Mouse (Mus musculus): ENCODE results near the gene Casp3. TPM values are rescaled to one million over a fixed set of nuclear protein-coding genes. Genes with fewer than 3 reads are reported as not detected.
"Not testable (repeated sequence)": the region's sequence is repeated elsewhere in the genome, so short reads cannot be mapped to it uniquely, and the experiment has no call there.

Casp3 gene
- polyA plus RNA-seq (2015; fragmentation: Nextera tagmentation; extraction: Ambion mirVana): 315 and 322 TPM in 2 replicates

DNA sequence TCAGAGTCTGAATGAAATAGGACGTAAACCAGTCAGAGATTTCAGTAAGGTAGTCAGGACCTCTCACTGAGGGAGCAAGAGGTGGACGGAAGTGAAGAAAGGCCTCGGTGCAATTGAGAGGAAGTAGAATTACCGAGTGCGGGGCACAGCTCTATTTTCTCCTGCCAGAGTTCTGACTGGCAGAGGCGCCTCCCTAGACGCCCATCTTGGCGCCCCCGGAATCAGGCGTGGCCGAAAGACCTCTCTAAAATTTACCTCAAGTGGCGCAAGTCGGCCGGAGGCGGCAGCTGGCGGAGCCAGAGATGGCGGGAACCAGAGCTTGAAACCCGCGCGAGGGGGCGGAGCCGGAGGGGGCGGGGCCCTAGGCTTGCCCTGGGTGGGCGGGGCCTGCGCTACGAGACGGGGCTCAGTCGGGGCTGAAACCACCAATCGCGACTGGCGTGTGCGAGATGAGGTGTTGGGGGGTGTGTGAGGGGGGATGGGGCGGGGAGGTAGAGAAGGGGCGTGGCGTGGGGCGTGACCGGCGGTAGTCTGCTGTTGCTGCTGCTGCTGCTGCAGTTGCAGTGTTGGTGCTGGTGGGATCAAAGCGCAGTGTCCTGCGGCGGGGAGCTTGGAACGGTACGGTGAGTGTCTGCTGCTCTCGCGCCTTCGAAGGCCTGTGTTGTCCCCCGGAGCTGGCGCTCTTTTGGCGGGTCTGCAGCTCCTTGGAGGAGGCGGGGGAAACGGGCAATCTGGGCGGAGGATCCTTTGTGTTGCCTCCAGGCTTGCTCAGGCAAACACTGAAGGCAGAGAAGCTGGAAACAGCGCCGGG is at the start of gene Casp3, which contains the start of gene Primpol:
Gene Casp3, plus strand, starts transcription at position 413 of the 811 bp plus-strand sequence.
Gene Primpol, minus strand, starts transcription at position 334 of the 811 bp plus-strand sequence.
- Histone ChIP-seq H3K9me3 (ENCODE audit: control insufficient read depth, low read length) (no peaks in the 10 kb centered on the region), H3K36me3 (ENCODE audit: control insufficient read depth, insufficient read depth) (no peaks in the 10 kb centered on the region), H3K4me2 (ENCODE audit: low read length) (peak within 1 kb of the TSS; percentile 67), H3K4me1 (replicated peaks; ENCODE audit: control insufficient read depth, insufficient read depth, low read length) (peaks cover 19% of the 10 kb centered on the region), H3K9ac (replicated peaks; ENCODE audit: low read depth, low read length) (peak within 1 kb of the TSS; percentile 97), H3K27me3 (replicated peaks; ENCODE audit: control insufficient read depth, insufficient read depth, low read length) (no peaks in the 10 kb centered on the region), H3K4me3 (replicated peaks; ENCODE audit: low read length) (peak within 1 kb of the TSS; percentile 93), H3K27ac (ENCODE audit: low read length) (peak within 1 kb of the TSS; percentile 97)
- peak; percentile 98 for ATAC-seq
- 2% methylated on average over 54 of the region's 54 CpGs for WGBS

DNA sequence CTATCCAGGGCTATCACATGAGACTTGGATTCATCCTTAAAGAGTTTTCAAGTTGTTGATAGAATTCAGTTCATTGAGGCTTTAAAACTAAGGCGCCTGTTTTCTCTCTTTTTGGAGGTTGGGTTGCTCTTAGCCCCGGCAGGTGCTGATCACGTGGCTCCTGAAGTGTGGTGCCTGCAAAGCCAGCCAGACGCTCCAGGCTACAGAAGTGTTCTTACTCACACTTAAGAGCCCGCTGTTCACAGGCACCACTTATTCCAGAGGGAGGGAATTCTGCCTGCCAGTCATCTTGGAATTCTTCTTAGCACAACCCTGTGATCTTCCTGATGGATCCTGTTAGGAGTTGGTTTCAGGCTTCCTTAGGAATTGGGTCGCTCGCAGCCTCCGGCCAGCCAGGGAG is 49.1 kb upstream of the Casp3 start:
- Histone ChIP-seq H3K4me2 (ENCODE audit: low read length) (no peak overlapping the region), H3K27ac (ENCODE audit: low read length) (no peak overlapping the region), H3K4me3 (replicated peaks; ENCODE audit: low read length) (no peak overlapping the region), H3K9ac (replicated peaks; ENCODE audit: low read depth, low read length) (no peak overlapping the region), H3K9me3 (ENCODE audit: control insufficient read depth, low read length) (no peaks in the 10 kb centered on the region), H3K36me3 (ENCODE audit: control insufficient read depth, insufficient read depth) (no peaks in the 10 kb centered on the region), H3K4me1 (replicated peaks; ENCODE audit: control insufficient read depth, insufficient read depth, low read length) (no peaks in the 10 kb centered on the region), H3K27me3 (replicated peaks; ENCODE audit: control insufficient read depth, insufficient read depth, low read length) (no peaks in the 10 kb centered on the region)
- WGBS: 88% methylated on average over 8 of the region's 8 CpGs
- ATAC-seq: no peak

GRCm38 (mm10) chr8:46568942-46569341 is 48.1 kb upstream of the Casp3 start:
- H3K4me2 ChIP-seq (ENCODE audit: low read length): no peak overlapping the region
- WGBS: 78% methylated on average over 2 of the region's 2 CpGs
- no peak overlapping the region for H3K9ac ChIP-seq (replicated peaks; ENCODE audit: low read depth, low read length)
- no peaks in the 10 kb centered on the region for H3K9me3 ChIP-seq (ENCODE audit: control insufficient read depth, low read length)
- no peak overlapping the region for H3K4me3 ChIP-seq (replicated peaks; ENCODE audit: low read length)
- no peaks in the 10 kb centered on the region for H3K4me1 ChIP-seq (replicated peaks; ENCODE audit: control insufficient read depth, insufficient read depth, low read length)
- no peaks in the 10 kb centered on the region for H3K27me3 ChIP-seq (replicated peaks; ENCODE audit: control insufficient read depth, insufficient read depth, low read length)
- no peak for ATAC-seq
- no peak overlapping the region for H3K27ac ChIP-seq (ENCODE audit: low read length)
- H3K36me3 ChIP-seq (ENCODE audit: control insufficient read depth, insufficient read depth): no peaks in the 10 kb centered on the region

- H3K9me3 ChIP-seq (ENCODE audit: control insufficient read depth, low read length): no peaks in the 10 kb centered on the region
- H3K9ac ChIP-seq (replicated peaks; ENCODE audit: low read depth, low read length): no peak overlapping the region
- H3K36me3 ChIP-seq (ENCODE audit: control insufficient read depth, insufficient read depth): no peaks in the 10 kb centered on the region
- H3K4me1 ChIP-seq (replicated peaks; ENCODE audit: control insufficient read depth, insufficient read depth, low read length): no peaks in the 10 kb centered on the region
- no peaks in the 10 kb centered on the region for H3K27me3 ChIP-seq (replicated peaks; ENCODE audit: control insufficient read depth, insufficient read depth, low read length)
- no peak overlapping the region for H3K27ac ChIP-seq (ENCODE audit: low read length)
- ATAC-seq: no peak
- WGBS: 84% methylated on average over 19 of the region's 19 CpGs
- H3K4me2 ChIP-seq (ENCODE audit: low read length): no peak overlapping the region
- H3K4me3 ChIP-seq (replicated peaks; ENCODE audit: low read length): no peak overlapping the region
These were observed 47.2 kb upstream of the Casp3 start for GRCm38 (mm10) chr8:46569659-46570441.

GRCm38 (mm10) chr8:46570673-46571072 is 46.4 kb upstream of the Casp3 start:
- no peak for ATAC-seq
- Histone ChIP-seq H3K4me2 (ENCODE audit: low read length) (no peak overlapping the region), H3K27me3 (replicated peaks; ENCODE audit: control insufficient read depth, insufficient read depth, low read length) (no peaks in the 10 kb centered on the region), H3K27ac (ENCODE audit: low read length) (no peak overlapping the region), H3K4me1 (replicated peaks; ENCODE audit: control insufficient read depth, insufficient read depth, low read length) (no peaks in the 10 kb centered on the region), H3K9ac (replicated peaks; ENCODE audit: low read depth, low read length) (no peak overlapping the region), H3K4me3 (replicated peaks; ENCODE audit: low read length) (no peak overlapping the region), H3K36me3 (ENCODE audit: control insufficient read depth, insufficient read depth) (no peaks in the 10 kb centered on the region), H3K9me3 (ENCODE audit: control insufficient read depth, low read length) (no peaks in the 10 kb centered on the region)
- 95% methylated on average over 9 of the region's 14 CpGs for WGBS

DNA sequence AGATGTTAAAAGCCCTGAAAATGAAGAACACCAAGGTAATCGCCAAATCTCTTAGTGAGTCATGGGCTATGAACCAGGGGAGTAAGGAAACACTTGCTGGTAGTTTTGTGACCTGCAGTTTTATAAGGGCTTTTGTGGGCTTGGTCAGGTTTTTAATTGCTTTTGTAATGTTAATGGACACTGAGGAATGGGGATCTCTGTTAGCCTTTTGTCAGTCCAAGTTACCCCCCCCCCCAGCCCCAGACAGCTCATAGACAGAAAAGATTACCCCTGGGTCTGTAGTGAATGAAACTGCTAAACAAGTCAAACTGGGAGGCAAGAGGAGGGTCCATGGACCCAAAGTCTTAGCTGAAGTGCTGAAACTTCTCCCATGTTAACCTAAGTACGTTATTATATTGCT is 43.6 kb upstream of the Casp3 start:
- no peak for ATAC-seq
- Histone ChIP-seq H3K9me3 (ENCODE audit: control insufficient read depth, low read length) (no peaks in the 10 kb centered on the region), H3K4me2 (ENCODE audit: low read length) (no peak overlapping the region), H3K9ac (replicated peaks; ENCODE audit: low read depth, low read length) (no peak overlapping the region), H3K4me3 (replicated peaks; ENCODE audit: low read length) (no peak overlapping the region), H3K27ac (ENCODE audit: low read length) (no peak overlapping the region), H3K27me3 (replicated peaks; ENCODE audit: control insufficient read depth, insufficient read depth, low read length) (no peaks in the 10 kb centered on the region), H3K4me1 (replicated peaks; ENCODE audit: control insufficient read depth, insufficient read depth, low read length) (no peaks in the 10 kb centered on the region), H3K36me3 (ENCODE audit: control insufficient read depth, insufficient read depth) (peaks cover 3% of the 10 kb centered on the region)
- 85% methylated on average over 2 of the region's 2 CpGs for WGBS

- H3K36me3 ChIP-seq (ENCODE audit: control insufficient read depth, insufficient read depth): peaks cover 3% of the 10 kb centered on the region
- no peak overlapping the region for H3K9ac ChIP-seq (replicated peaks; ENCODE audit: low read depth, low read length)
- H3K9me3 ChIP-seq (ENCODE audit: control insufficient read depth, low read length): no peaks in the 10 kb centered on the region
- no peak for ATAC-seq
- no peak overlapping the region for H3K4me2 ChIP-seq (ENCODE audit: low read length)
- H3K4me3 ChIP-seq (replicated peaks; ENCODE audit: low read length): no peak overlapping the region
- 82% methylated on average over 2 of the region's 2 CpGs for whole genome bisulfite sequencing
- H3K27ac ChIP-seq (ENCODE audit: low read length): no peak overlapping the region
- no peaks in the 10 kb centered on the region for H3K4me1 ChIP-seq (replicated peaks; ENCODE audit: control insufficient read depth, insufficient read depth, low read length)
- H3K27me3 ChIP-seq (replicated peaks; ENCODE audit: control insufficient read depth, insufficient read depth, low read length): no peaks in the 10 kb centered on the region
These were observed 43.1 kb upstream of the Casp3 start for GRCm38 (mm10) chr8:46573964-46574363.

DNA sequence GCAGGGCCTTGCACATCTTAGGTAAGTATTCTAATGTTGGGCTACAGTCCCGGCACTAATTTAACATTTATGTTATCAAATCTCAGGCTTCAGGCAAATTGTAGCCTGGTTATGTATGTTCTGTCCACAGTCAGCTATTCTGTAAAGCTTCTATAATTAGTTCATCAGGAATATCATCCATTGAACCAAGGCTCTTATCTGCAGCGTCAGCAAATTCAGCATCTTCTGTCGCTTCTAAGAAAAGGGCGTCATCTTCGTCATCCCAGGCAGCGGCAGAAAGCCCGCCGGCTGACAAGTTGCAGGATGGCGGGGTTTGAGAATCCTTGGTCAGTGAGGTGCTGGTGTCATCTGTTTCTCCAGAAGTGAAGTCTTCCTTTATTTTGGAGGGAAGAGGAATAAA is 38.3 kb upstream of the Casp3 start:
- Histone ChIP-seq H3K9me3 (ENCODE audit: control insufficient read depth, low read length) (no peaks in the 10 kb centered on the region), H3K36me3 (ENCODE audit: control insufficient read depth, insufficient read depth) (peaks cover 5% of the 10 kb centered on the region), H3K27me3 (replicated peaks; ENCODE audit: control insufficient read depth, insufficient read depth, low read length) (no peaks in the 10 kb centered on the region), H3K4me3 (replicated peaks; ENCODE audit: low read length) (no peak overlapping the region), H3K4me1 (replicated peaks; ENCODE audit: control insufficient read depth, insufficient read depth, low read length) (no peaks in the 10 kb centered on the region), H3K4me2 (ENCODE audit: low read length) (no peak overlapping the region), H3K27ac (ENCODE audit: low read length) (no peak overlapping the region), H3K9ac (replicated peaks; ENCODE audit: low read depth, low read length) (no peak overlapping the region)
- WGBS: 95% methylated on average over 9 of the region's 9 CpGs
- no peak for ATAC-seq

DNA sequence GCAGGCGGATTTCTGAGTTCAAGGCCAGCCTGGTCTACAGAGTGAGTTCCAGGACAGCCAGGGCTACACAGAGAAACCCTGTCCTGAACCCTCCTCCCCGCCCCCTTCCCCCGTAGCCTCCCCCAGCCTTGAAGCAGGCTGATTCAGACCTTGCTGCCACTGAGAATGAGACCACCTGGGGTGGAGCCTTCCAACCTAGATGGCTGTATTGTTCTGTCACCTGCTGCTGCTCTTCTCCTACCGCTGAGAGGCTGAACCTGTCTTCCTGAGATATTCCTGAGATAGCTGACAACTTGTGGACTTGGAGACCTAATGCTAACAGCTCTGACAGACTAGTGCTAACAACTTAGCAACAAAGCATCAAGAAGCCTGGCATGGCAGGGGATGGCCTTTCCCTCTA is 32.8 kb upstream of the Casp3 start:
- H3K9ac ChIP-seq (replicated peaks; ENCODE audit: low read depth, low read length); H3K36me3 ChIP-seq (ENCODE audit: control insufficient read depth, insufficient read depth); H3K4me1 ChIP-seq (replicated peaks; ENCODE audit: control insufficient read depth, insufficient read depth, low read length); H3K4me2 ChIP-seq (ENCODE audit: low read length); H3K27ac ChIP-seq (ENCODE audit: low read length); H3K4me3 ChIP-seq (replicated peaks; ENCODE audit: low read length); H3K27me3 ChIP-seq (replicated peaks; ENCODE audit: control insufficient read depth, insufficient read depth, low read length); ATAC-seq; H3K9me3 ChIP-seq (ENCODE audit: control insufficient read depth, low read length): not testable (repeated sequence)
- WGBS: 38% methylated on average over 4 of the region's 4 CpGs

Measured in forebrain, embryonic 16.5 days (tissue).